Mouse (Mus musculus) activated CD4-positive, CD25-positive, alpha-beta regulatory T cell, adult 4 months (primary cell): ENCODE measurements around the gene Tnfrsf17. TPM values are rescaled to one million over a fixed set of nuclear protein-coding genes. Genes with fewer than 3 reads are reported as not detected.
"Not testable (repeated sequence)": the region's sequence is repeated elsewhere in the genome, so short reads cannot be mapped to it uniquely, and the experiment has no call there.

Experiments used
- ATAC-seq: one replicate; pipeline ENCODE4 v1.8.0; 2017
- polyA plus RNA-seq, 2 experiments: library from polyadenylated mRNA; unstranded; fragments of 100-300 nt; shearing (Covaris generic); gene quantifications; one replicate each; pipeline ENCODE4 v1.2.1; 2017

Gene Tnfrsf17
- polyA plus RNA-seq, 2 experiments from 2014 or later, result not detected

- ATAC-seq, result no peak
Observed at GRCm38 (mm10) chr16:11343292-11343815, 29.7 kb downstream of the Tnfrsf17 start.

GRCm38 (mm10) chr16:11351903-11352302 is 38.3 kb downstream of the Tnfrsf17 start:
- ATAC-seq, result no peak

- ATAC-seq, result no peak
Observed at GRCm38 (mm10) chr16:11359173-11359572, 45.6 kb downstream of the Tnfrsf17 start.

- no peak for ATAC-seq
Observed at GRCm38 (mm10) chr16:11359919-11360318, 46.3 kb downstream of the Tnfrsf17 start.

- ATAC-seq, result not testable (repeated sequence)
Observed at GRCm38 (mm10) chr16:11360576-11360975, 47.0 kb downstream of the Tnfrsf17 start.

GRCm38 (mm10) chr16:11365626-11366025 is 52.0 kb downstream of the Tnfrsf17 start:
- ATAC-seq, result no peak

GRCm38 (mm10) chr16:11366851-11367250 is 53.2 kb downstream of the Tnfrsf17 start:
- ATAC-seq, result no peak

- ATAC-seq, result no peak
Observed at GRCm38 (mm10) chr16:11368412-11368811, 54.8 kb downstream of the Tnfrsf17 start.

- ATAC-seq, result no peak
Observed at GRCm38 (mm10) chr16:11369162-11369561, 55.5 kb downstream of the Tnfrsf17 start.

GRCm38 (mm10) chr16:11369642-11370041 is 56.0 kb downstream of the Tnfrsf17 start:
- no peak for ATAC-seq

Other genes starting within 250 kb of the Tnfrsf17 start
- 10 to 100 TPM; 40.1 to 49.5 TPM for gene Litaf, start 247.7 kb upstream of the Tnfrsf17 start, polyA plus RNA-seq
- 1 to 10 TPM; 7.9 to 8.2 TPM for gene Txndc11, start 179.2 kb upstream of the Tnfrsf17 start, polyA plus RNA-seq
- 100 to 1,000 TPM; 210 to 235 TPM for gene Zc3h7a, start 137.4 kb upstream of the Tnfrsf17 start, polyA plus RNA-seq
- gene Rsl1d1, start 110.5 kb upstream of the Tnfrsf17 start, polyA plus RNA-seq, result 100 to 1,000 TPM; 186 to 201 TPM
- gene Gspt1, start 59.5 kb upstream of the Tnfrsf17 start, polyA plus RNA-seq, result 10 to 100 TPM; 40.4 to 44.2 TPM
- 1 to 10 TPM; 5.1 to 8.3 TPM for gene Snx29, start 9.1 kb downstream of the Tnfrsf17 start, polyA plus RNA-seq